Mouse (Mus musculus) CD4-positive, CD25-positive, alpha-beta regulatory T cell, adult 2 months (primary cell): ENCODE results near the gene Yy1.

ENCODE experiments used
- DNase-seq: peaks from one replicate; pipeline ENCODE4 v3.0.0-alpha.2; 2012; ENCODE audit warnings: low read depth, low spot score

The Yy1 gene

DNA sequence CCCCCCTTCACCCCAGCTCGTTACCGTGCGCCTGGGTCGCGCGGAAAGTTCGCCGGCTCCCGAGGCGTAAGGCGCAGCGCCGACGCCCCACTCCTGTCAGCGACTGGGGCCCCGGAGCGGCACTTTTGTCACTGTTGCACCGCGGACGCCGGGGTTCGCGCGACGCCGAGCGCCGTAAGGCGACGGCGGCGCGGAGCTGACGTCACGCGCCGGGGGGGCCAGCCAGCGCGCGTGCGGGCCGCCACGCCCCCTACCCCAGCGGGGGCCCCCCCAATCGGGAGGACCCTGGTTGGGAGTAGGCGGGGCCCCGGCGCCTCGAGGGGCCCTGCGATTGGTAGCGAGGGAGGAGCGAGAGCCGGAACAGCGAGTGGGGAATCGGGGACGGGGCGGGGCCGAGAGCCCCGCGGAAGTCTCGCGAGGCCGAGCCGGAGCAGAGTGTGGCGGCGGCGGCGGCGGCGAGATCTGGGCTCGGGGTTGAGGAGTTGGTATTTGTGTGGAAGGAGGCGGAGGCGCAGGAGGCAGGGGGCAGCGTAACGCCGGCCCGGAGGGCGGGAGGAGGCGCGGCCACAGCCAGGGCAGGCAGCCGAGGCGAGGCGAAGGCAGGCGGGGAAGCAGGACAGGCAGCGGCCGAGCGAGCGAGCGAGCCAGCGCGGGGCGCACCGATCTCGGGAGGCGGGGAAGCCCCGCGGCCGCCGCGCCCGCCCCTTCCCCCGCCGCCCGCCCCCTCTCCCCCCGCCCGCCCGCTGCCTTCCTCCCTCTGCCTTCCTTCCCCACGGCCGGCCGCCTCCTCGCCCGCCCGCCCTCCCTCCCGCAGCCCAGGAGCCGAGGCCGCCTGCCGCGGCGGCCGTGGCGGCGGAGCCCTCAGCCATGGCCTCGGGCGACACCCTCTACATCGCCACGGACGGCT, at the start of gene Yy1:
Gene Yy1, plus strand, starts transcription at position 428 of the 907 bp plus-strand sequence.
- peak; percentile 99 for DNase-seq

DNA sequence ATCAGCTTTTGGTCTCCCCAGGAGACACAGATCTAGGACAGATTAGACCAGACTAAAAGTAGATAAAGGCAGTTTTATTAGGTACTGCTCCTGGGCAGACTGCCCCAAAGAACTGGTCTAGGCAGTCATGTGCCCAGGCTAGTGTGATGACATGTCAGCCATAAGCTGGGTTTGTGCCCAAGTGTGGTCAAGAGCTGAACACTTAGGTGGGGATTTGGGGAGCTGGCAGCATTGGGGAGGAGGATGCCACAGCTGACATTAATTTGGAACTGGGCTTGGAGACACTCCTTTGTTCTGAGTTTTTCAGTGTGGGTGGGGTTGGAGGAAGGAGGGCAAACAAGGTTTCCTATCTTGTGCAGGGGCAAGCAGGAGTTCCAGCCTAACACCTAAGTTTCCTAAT, 46.8 kb upstream of the Yy1 start:
- no peak for DNase-seq

DNA sequence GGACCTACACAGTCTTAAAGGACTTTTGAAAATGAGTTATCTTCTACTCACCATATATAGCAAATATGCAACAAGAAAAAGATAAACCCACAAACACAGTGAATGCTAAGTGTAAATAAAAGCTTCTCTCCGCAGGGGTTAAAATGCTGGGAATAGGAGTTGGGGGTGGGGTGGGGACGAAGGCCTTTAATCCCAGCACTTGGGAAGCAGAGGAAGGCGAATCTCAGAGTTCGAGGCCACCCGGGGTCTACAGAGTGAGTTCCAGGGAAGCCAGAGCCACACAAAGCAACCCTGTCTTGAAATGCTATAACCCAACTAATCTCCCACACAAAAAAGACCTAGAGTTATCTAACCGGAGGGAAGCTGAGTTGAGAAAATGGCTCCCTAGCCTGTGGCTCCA, 43.8 kb upstream of the Yy1 start:
- DNase-seq = no peak

DNA sequence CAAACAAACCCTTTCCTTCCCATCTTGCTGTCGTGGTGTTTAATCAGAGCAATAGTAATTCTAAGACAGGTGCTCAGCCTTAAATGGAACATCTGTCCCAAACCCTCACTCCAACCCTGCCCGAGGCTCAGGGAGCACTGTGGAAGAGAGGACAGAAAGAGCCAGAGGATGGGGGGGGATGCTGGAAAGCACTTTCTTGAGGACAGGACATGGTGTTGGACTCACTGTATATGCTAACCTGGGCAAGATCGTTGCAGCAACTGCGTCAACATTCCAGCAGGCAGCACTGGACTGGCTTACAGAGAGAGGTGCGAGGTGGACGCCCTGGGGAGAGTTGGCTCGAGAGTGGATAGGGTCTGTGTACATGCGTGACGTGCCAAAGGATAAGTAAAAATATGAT, 43.3 kb upstream of the Yy1 start:
- no peak for DNase-seq

DNA sequence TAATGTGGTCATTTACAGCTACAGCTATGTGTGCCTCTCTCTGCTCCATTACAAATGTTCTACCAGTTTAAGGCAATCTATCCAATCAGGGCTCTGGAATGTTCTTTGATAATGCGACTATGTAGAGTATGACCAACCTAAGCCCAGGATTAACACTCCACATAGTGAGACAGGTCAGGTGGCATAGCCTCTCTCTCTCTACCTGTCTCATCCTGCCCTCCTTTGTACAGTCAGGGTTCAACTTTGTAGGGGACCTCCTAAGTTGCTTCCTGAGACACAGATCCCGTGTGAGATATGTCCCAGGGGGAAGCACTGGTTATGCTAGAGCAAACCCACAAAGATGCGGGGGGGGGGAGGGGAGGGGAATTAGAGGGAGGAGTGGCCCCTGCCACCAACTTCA, 42.5 kb upstream of the Yy1 start:
- DNase-seq = no peak

DNA sequence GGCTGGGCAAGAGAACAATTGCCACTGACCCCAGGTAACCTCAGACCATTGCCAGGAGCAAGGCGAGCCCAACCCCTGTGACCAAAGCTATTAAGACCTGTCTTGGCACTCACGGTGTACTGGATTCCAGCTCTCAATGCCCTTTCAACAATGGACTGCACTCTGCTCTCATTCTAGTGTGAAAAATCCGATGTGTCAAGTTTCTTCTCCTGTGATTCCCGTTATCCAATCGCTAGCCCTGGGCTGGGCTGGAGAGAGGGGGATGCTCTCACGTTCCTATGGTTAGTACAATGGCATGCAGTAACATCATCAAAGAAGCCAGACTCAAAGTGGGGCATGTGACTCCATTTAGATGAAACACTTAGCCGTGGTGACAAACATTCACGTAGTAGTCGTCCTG, 41.0 kb upstream of the Yy1 start:
- no peak for DNase-seq

DNA sequence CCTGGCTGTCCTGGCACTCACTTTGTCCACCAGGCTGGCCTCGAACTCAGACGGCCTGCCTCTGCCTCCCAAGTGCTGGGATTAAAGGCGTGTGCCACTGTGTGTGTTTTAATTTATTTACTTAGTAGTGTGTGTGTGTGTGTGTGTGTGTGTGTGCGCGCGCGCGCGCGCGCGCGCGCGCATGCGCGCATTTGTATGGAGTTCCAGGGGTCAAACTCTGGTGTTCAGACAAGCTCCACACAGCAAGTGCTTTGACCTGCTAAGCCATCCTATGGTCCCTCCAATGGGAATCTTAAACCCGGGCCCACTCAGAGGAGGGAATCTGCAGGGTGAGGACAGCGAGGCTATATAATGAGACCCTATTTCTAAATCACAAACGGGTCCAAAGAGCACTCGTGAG, 37.6 kb upstream of the Yy1 start:
- no peak for DNase-seq

DNA sequence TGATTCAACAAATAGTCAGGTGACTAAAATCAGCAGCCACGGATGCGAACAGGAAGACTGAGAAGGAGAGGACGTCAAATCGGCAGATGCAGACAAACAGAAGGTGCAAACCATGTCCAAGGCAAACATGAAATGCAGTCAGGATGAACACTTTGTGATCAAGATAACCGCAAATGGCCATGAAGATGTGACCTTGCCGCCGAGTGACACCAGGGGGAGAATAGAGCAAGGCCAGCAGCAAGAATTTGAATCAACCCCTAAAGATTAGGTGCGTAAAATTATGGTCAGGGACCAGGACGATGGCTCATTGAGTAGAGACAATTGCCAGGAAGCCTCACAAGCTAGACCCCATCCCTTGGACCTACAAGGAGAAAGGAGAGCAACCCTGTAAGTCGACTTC, 36.2 kb upstream of the Yy1 start:
- DNase-seq = no peak

DNA sequence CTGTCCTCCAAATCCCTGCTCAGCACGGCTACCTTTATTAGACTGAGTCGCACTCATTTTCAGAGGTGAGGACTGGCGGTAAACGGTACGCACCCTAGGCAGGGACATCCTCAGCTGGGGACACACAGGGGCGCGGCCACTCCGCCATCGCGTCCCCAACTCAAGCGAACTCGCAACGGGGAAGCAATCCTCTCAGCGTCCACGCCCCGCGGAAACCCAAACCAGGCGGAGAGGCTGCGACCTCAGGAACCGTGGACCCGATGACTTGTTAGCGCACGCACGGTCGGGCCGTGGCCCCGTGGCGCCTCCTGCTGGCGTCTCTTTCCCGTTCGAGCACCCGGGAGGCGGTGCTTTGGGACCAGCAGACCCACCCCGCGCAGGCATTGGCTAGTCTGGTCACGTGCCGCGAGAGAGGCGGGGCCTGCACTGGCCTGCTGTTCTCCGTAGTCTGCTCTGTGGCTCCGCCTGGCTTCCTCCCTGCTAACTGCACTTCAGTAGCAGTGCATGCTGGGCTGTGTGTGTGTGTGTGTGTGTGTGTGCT, 35.0 kb upstream of the Yy1 start:
- peak; percentile 100 for DNase-seq

DNA sequence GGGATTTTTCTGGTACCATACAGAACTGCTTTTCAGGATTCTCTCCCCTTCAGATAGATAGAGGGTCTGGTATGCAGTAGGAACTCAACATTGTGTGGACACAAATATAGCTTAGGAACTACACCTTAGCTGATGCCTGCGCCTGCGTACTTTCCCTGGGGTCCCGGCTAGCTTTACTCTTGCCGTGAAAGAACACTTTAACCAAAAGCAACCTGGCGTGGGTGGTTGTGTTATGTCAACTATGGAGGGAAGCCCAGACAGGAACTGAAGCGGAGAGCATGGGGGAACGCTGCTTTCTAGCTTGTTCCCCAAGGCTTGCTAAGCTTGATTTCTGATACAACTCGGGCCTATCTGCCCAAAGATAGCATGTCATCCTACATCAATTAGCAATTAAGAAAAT, 34.5 kb upstream of the Yy1 start:
- no peak for DNase-seq

DNA sequence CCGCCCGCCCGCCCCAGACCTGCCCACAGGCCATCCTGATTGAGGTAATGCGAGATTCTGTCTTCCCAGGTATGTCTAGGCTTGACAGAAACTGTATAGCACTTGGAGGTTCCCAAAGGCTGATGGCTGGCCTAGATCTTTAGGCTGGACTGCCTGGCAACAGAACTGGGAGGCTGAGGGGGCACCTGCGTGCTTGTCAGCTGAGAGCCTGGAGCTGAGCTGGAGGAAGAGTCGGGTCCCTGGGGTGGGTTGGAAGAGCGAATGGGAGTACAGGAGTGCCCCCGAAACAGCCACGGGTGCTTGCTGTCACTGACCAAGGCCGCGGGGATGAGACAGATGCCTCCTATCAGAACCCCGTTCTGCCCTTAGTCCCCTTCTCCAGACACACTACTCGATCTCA, 34.1 kb upstream of the Yy1 start:
- no peak for DNase-seq

DNA sequence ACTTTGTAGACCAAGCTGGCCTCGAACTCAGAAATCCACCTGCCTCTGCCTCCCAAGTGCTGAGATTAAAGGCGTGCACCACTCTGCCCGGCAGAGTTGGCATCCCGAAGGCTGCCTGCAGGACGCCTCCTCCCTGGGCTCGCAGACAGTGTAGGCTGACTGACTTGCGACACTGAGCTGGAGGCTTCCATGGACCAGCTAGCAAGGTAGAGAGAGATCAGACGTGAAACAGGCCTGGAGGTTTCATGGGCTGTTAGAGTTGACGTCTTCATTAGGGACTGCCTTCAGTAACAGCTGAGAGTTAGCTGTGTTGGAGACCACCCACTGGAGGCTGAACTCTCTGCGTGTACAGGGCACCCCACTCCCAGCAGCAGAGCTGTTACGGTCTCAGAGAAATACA, 33.5 kb upstream of the Yy1 start:
- DNase-seq = no peak

DNA sequence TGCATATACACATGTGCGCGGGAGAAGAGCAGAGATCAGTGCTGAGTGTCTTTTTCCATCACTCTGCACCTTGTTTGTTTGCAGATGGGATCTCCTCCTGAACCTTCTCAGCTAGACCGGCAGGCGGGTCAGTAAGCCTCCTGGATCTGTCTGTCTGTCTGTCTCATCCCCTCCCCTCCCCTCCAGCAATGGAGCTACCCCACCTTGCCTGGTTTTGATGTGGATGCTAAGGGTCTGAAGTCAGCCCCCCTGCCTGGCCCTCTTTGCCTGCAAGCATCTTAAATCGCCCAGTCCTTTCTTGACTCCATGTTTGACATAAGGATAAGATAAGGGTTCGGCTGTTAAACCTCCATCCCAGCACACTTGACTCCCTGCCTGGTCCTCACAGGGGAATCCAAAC, 32.8 kb upstream of the Yy1 start:
- no peak for DNase-seq

DNA sequence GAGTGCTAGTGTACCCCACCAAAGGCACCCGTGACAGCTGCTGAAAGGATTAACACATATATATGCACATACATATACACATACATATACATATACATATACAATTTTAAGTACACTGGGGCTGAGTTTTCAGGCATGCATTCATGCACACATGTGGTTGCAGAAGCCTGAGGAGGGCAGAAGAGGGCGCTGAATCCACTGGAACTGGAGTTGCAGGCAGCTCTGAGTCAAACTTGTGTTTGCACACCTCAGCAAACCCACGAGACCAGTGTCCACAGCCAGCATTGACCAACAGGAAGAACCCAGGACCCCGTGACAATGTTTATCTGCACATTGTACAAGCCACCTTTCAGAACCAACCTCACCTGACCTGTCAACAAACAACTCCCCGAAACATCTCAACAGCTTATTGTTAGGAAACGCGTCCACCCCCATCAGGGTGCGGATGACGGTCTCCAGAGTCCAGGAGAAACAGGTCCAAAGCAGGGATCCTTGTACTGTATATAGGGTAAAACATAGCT, 32.2 kb upstream of the Yy1 start:
- peak; percentile 64 for DNase-seq

DNA sequence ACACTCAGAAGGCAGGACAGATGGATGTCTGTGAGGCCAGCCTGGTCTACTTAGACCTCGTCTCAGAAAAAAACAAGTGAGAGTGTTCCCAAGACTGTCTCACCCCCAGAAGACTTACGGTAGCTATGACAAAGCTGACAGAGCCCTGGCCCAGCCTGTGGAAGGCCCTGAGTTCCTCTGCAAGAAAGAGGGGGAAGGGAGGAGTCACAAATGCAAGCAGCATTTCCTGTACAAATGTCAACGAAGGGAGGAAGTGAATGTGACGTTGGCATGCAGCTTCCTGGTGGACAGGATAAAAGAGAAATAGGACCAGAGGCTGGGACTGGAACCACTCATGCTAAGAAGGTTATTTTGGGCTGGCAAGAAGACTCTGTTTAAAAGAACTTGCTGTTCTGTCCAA, 31.6 kb upstream of the Yy1 start:
- peak; percentile 81 for DNase-seq

DNA sequence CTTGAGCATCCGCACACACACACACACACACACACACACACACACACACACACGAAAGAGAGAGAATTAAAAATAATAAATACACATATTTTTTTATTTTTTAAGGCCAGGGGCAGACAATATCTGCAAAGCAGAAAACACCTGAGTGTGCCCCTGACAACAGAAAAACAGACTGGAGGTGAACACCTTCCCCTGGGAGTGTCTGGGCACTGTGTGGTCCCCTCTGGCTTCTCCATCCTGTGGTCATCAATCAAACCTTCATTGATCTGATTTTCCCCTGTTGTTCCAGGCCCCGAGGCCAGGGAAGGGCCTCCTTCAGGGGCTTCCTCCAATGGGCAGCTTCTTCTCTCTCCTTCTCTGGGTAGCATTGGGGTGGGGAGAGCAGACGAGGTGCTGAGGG, 31.1 kb upstream of the Yy1 start:
- DNase-seq = no peak

DNA sequence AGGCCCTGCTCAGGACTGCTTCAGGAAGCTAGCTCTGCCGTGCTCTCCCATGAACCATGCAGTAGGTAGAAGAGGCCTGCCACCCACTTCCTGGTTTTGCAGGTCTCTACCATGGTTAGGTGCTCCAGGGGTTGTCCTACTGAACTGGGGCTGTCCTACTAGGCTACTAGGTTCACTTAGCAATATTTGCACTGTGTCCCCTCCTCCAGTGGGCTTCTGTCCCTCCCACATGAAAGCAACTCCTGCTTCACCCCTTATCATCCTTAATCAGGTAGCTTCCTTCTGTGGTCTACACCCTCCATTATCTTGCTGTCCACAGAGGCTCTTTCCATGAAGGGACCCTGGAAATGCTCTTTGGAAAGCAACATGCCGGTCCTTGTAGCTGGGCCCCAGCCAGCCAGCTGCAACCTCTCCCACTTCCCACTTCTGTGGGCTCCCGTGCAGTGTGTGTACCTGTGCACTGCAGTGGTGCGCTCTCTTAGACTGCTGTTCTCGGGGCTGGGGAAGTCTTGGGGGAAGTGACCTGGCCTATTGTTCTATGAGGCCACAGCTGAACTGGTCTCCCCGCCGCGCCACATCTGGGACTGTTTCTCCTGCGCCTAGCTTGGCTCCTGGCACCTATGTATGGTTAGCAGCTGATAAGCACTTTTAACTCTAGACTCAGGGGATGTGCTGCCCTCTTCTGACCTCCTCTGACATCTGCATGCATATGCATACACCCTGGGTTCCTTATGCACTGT, 29.5 kb upstream of the Yy1 start:
- peak; percentile 83 for DNase-seq

DNA sequence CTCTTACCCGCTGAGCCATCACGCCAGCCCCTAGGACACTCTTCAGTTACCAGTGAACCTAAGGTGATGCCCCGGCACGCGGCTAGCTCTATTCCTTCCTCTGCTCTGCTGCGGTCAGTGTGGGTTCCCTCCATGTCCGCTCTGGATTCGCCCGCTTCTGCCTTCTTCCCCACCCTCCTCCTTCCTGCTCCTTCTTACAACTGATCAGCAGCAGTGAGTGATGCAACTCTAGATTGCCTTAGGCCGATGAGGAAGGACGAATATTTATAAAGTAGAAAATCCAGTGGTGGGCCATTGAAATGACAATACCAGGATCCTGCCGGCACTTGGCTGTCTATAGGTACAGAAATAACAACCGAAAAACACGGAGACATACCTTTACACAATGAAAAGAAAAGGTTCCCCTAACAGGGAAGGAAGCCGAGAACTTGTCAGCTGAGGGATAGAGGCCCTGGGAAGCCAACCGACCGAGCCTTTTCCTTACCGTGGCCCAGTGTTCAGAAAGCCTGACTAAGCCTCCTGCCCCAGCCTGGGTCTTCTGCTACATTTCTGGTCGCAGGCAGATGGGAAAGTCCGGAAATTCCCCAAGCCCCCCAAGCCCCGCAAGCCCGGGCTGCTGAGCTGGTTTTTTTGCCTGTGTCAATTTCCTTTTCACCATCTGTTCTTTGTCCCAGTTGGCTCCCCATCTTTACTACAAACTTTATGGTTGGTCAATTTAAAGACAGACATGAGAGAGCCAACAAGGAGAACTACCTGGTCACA, 27.7 kb upstream of the Yy1 start:
- peak; percentile 60 for DNase-seq

DNA sequence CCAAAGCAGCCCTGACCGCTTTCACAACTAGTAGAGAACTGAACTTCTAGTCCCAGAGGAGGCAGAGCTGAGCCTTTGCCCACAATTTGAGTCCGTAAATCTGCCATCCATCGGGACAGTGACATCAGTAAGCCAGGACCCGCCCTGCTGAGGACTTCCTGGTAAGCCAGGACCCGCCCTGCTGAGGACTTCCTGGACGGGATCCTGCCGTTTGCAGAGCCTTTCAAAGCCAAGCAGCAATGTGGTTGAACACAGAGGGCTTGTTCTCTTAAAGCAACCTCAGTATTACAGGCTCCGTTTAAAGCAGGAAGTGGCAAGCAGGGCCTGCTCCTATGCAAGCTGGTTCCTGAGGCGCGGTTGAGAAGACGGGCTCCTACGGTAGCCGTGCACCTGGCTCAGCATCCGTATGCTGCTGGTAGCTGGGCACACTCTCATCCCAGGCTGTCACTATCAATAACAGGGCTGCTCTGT, 27.0 kb upstream of the Yy1 start:
- peak; percentile 91 for DNase-seq

DNA sequence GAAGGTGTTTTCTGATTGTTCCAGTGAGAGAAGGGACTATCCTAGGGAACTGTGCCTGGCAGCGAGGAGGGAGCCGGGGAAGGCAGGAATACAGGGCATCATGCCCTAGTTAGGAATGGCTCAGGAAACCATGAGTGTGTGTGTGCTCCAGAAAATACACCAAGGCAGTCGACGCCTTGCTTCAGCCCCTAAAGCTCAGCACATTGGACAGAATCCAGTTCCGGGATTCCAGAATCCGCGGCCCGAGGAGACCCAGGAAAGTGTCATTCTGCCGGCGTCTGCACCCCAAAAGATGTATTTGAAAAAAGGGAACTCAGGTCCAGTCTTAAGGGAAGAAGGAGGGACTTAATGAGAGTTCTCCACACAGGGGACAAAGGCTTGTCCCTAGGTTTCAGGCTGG, 26.5 kb upstream of the Yy1 start:
- no peak for DNase-seq

DNA sequence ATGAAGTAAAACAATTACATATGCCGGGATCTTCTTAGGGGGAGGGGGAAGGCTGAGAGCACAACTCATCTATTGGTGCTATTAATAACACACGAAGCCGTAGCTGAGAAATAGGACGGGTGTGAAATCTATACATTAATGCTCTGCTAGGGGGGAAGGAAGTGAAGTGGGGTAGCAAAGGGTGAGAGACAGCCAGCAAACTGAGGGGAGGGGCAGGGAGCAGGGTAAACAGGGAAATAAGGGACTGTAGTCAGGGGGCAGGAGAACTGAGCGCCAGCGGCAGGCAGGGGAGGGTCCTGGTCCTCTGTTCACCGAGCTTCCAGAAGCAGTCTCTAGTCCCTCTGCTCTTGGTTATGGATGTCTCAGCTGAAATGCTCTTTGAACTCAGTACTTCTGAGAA, 25.9 kb upstream of the Yy1 start:
- peak; percentile 20 for DNase-seq
